Mouse (Mus musculus) C3H10T1/2 (cell line): Measurements from ENCODE around the gene Entpd1. TPM values are rescaled to one million over a fixed set of nuclear protein-coding genes. Genes with fewer than 3 reads are reported as not detected.

Experiments used
- polyA plus RNA-seq, 2 experiments: library from polyadenylated mRNA; unstranded; fragments of >200 nt; fragmentation: generic; extraction: Trizol; gene quantifications; one replicate each; pipeline ENCODE4 v1.2.1; 2012; ENCODE audit warnings: missing spikeins in 2 of 2

Gene Entpd1
- polyA plus RNA-seq = not detected

GRCm38 (mm10) chr19:40611830-40612506 lies at the start of gene Entpd1, which contains the start of gene Tctn3:
Gene Entpd1, plus strand, starts transcription at chr19:40612366.
Gene Tctn3, minus strand, starts transcription at chr19:40612233.

GRCm38 (mm10) chr19:40588293-40588654 lies 23.9 kb upstream of the Entpd1 start, which contains the start of gene Aldh18a1:
Gene Aldh18a1, minus strand, starts transcription at chr19:40588463.

GRCm38 (mm10) chr19:40748559-40748958 lies 136.4 kb downstream of the Entpd1 start, which contains the start of gene Cc2d2b:
Gene Cc2d2b, plus strand, starts transcription at chr19:40748753.

Other genes starting within 250 kb of the Entpd1 start
- gene Sorbs1, start 98.6 kb upstream of the Entpd1 start, polyA plus RNA-seq = 1 to 10 TPM in 1 of 2 experiments, under 1 TPM in 1; 0.14 to 1.2 TPM
- 10 to 100 TPM; 23.4 to 26.3 TPM for gene Aldh18a1, start 23.9 kb upstream of the Entpd1 start, polyA plus RNA-seq
- 1 to 10 TPM; 1.8 to 5.9 TPM for gene Tctn3, start 133 bp upstream of the Entpd1 start, polyA plus RNA-seq
- gene Cc2d2b, start 136.4 kb downstream of the Entpd1 start, polyA plus RNA-seq = not detected
- gene Ccnj, start 218.9 kb downstream of the Entpd1 start, polyA plus RNA-seq = 1 to 10 TPM in 1 of 2 experiments, under 1 TPM in 1; 0.18 to 1.3 TPM